Mouse (Mus musculus): ENCODE data around the gene 1700030K09Rik. TPM values are rescaled to one million over a fixed set of nuclear protein-coding genes. Genes with fewer than 3 reads are reported as not detected.

The 1700030K09Rik gene
- polyA plus RNA-seq, 1 experiment = 7.3 TPM

- Histone ChIP-seq H3K27me3 (ENCODE audit: control insufficient read depth, insufficient read depth, insufficient read length) (no peaks in the 10 kb centered on the region), H3K4me2 (ENCODE audit: low read depth) (no peak overlapping the region), H3K79me2 (ENCODE audit: control insufficient read depth, insufficient read depth) (peaks cover 24% of the 10 kb centered on the region), H3K36me3 (ENCODE audit: control insufficient read depth, insufficient read depth) (peaks cover 18% of the 10 kb centered on the region), H3K4me3 (no peak overlapping the region), H3ac (ENCODE audit: control insufficient read depth, insufficient read length) (no peak overlapping the region)
- TF ChIP-seq MYOG (IDR thresholded peaks at IDR 0.05; ENCODE audit: control insufficient read depth in 1 of 3, insufficient read depth in 1 of 3, insufficient read length in 2 of 3, low read depth in 2 of 3) (no peak), POLR2A (IDR thresholded peaks at IDR 0.05; ENCODE audit: insufficient read length, low read depth) (no peak), SRF (IDR thresholded peaks at IDR 0.05; ENCODE audit: control insufficient read depth, insufficient read length, low read depth) (no peak), REST (IDR thresholded peaks at IDR 0.05; ENCODE audit: insufficient read depth, insufficient read length) (no peak), MAX (IDR thresholded peaks at IDR 0.05; ENCODE audit: low read depth) (no peak), TCF12 (IDR thresholded peaks at IDR 0.05; ENCODE audit: insufficient read depth, poor library complexity, severe bottlenecking) (no peak), USF1 (IDR thresholded peaks at IDR 0.05; ENCODE audit: low read depth) (no peak), E2F4 (IDR thresholded peaks at IDR 0.05; ENCODE audit: insufficient read depth) (no peak), POLR2AphosphoS2 (IDR thresholded peaks at IDR 0.05; ENCODE audit: insufficient read length, low read depth) (no peak), MYOD1 (IDR thresholded peaks at IDR 0.05; ENCODE audit: control insufficient read depth in 1 of 3, insufficient read length in 2 of 3, low read depth in 2 of 3) (no peak), TCF3 (IDR thresholded peaks at IDR 0.05; ENCODE audit: insufficient read length, low read depth) (no peak), CEBPB (IDR thresholded peaks at IDR 0.05; ENCODE audit: insufficient read depth, poor library complexity, severe bottlenecking) (no peak)
Observed at GRCm38 (mm10) chr8:72470684-72471083, 27.0 kb downstream of the 1700030K09Rik start.

- no peaks in the 10 kb centered on the region for H3K27me3 ChIP-seq (ENCODE audit: control insufficient read depth, insufficient read depth, insufficient read length)
- H3K4me2 ChIP-seq (ENCODE audit: low read depth) = peak within 1 kb of the TSS; percentile 99
- H3K36me3 ChIP-seq (ENCODE audit: control insufficient read depth, insufficient read depth) = peaks cover 5% of the 10 kb centered on the region
- TF ChIP-seq REST (IDR thresholded peaks at IDR 0.05; ENCODE audit: insufficient read depth, insufficient read length) (no peak), USF1 (IDR thresholded peaks at IDR 0.05; ENCODE audit: low read depth) (no peak), TCF3 (IDR thresholded peaks at IDR 0.05; ENCODE audit: insufficient read length, low read depth) (no peak), SRF (IDR thresholded peaks at IDR 0.05; ENCODE audit: control insufficient read depth, insufficient read length, low read depth) (peak; percentile 86), MYOD1 (IDR thresholded peaks at IDR 0.05; ENCODE audit: control insufficient read depth in 1 of 3, insufficient read length in 2 of 3, low read depth in 2 of 3) (peak in 1 of 3 experiments; percentile 14), POLR2AphosphoS2 (IDR thresholded peaks at IDR 0.05; ENCODE audit: insufficient read length, low read depth) (peak; percentile 94), POLR2A (IDR thresholded peaks at IDR 0.05; ENCODE audit: insufficient read length, low read depth) (peak; percentile 95), E2F4 (IDR thresholded peaks at IDR 0.05; ENCODE audit: insufficient read depth) (peak; percentile 54)
- H3ac ChIP-seq (ENCODE audit: control insufficient read depth, insufficient read length) = peak within 1 kb of the TSS; percentile 92
- H3K79me2 ChIP-seq (ENCODE audit: control insufficient read depth, insufficient read depth) = peaks cover 24% of the 10 kb centered on the region
- H3K4me3 ChIP-seq = peak within 1 kb of the TSS; percentile 72
Observed at GRCm38 (mm10) chr8:72474826-72475546, 31.3 kb downstream of the 1700030K09Rik start, which contains the start of gene Cherp. Cherp (minus strand) TSS chr8:72475226.

- H3K4me3 ChIP-seq = no peak overlapping the region
Observed at GRCm38 (mm10) chr8:72485456-72486199, 41.9 kb downstream of the 1700030K09Rik start.

DNA sequence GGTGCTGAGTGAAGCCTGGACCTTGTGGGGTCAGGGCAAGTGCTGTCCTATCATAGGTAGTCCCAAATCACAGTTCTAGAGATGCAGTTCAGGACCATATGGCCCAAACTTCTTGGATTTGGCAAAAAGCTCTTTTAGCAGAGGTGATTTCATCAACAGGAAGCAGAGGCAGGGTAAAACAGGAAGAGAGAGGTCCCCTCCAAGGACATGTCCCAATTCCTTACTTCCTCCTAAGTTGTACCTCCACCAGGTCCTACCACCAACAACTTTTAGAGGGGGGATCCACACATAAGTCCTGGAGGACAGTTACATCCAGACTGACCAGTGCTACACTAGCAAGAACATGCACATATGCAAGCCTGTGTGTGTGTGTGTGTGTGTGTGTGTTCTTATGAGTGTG lies 43.3 kb downstream of the 1700030K09Rik start:
- Histone ChIP-seq H3K36me3 (ENCODE audit: control insufficient read depth, insufficient read depth) (peaks cover 6% of the 10 kb centered on the region), H3K79me2 (ENCODE audit: control insufficient read depth, insufficient read depth) (peaks cover 25% of the 10 kb centered on the region), H3K27me3 (ENCODE audit: control insufficient read depth, insufficient read depth, insufficient read length) (no peaks in the 10 kb centered on the region), H3K4me3 (no peak overlapping the region), H3K4me2 (ENCODE audit: low read depth) (no peak overlapping the region), H3ac (ENCODE audit: control insufficient read depth, insufficient read length) (no peak overlapping the region)
- no peak for TF ChIP-seq USF1 (IDR thresholded peaks at IDR 0.05; ENCODE audit: low read depth)
- no peak for TF ChIP-seq MAX (IDR thresholded peaks at IDR 0.05; ENCODE audit: low read depth)
- TF ChIP-seq POLR2AphosphoS2 (IDR thresholded peaks at IDR 0.05; ENCODE audit: insufficient read length, low read depth) = no peak
- no peak for TF ChIP-seq CEBPB (IDR thresholded peaks at IDR 0.05; ENCODE audit: insufficient read depth, poor library complexity, severe bottlenecking)
- no peak for TF ChIP-seq E2F4 (IDR thresholded peaks at IDR 0.05; ENCODE audit: insufficient read depth)
- TF ChIP-seq TCF12 (IDR thresholded peaks at IDR 0.05; ENCODE audit: insufficient read depth, poor library complexity, severe bottlenecking) = no peak

More at GRCm38 (mm10) chr8:72485456-72486199, 41.9 kb downstream of the 1700030K09Rik start:
- TF ChIP-seq USF1 (IDR thresholded peaks at IDR 0.05; ENCODE audit: low read depth) (no peak), SRF (IDR thresholded peaks at IDR 0.05; ENCODE audit: control insufficient read depth, insufficient read length, low read depth) (no peak), MYOG (IDR thresholded peaks at IDR 0.05; ENCODE audit: control insufficient read depth in 1 of 3, insufficient read depth in 1 of 3, insufficient read length in 2 of 3, low read depth in 2 of 3) (no peak), POLR2AphosphoS2 (IDR thresholded peaks at IDR 0.05; ENCODE audit: insufficient read length, low read depth) (no peak), MYOD1 (IDR thresholded peaks at IDR 0.05; ENCODE audit: control insufficient read depth in 1 of 3, insufficient read length in 2 of 3, low read depth in 2 of 3) (no peak), TCF12 (IDR thresholded peaks at IDR 0.05; ENCODE audit: insufficient read depth, poor library complexity, severe bottlenecking) (no peak), E2F4 (IDR thresholded peaks at IDR 0.05; ENCODE audit: insufficient read depth) (no peak), CEBPB (IDR thresholded peaks at IDR 0.05; ENCODE audit: insufficient read depth, poor library complexity, severe bottlenecking) (no peak)
- no peak overlapping the region for H3ac ChIP-seq (ENCODE audit: control insufficient read depth, insufficient read length)
- H3K79me2 ChIP-seq (ENCODE audit: control insufficient read depth, insufficient read depth) = peaks cover 12% of the 10 kb centered on the region
- H3K36me3 ChIP-seq (ENCODE audit: control insufficient read depth, insufficient read depth) = peaks cover 6% of the 10 kb centered on the region
- no peaks in the 10 kb centered on the region for H3K27me3 ChIP-seq (ENCODE audit: control insufficient read depth, insufficient read depth, insufficient read length)
- no peak overlapping the region for H3K4me2 ChIP-seq (ENCODE audit: low read depth)
